Mouse (Mus musculus) layer of hippocampus, postnatal 25 days (tissue): ENCODE data around the gene Cfap61. TPM values are rescaled to one million over a fixed set of nuclear protein-coding genes. Genes with fewer than 3 reads are reported as not detected.

Source experiments
- DNase-seq, 2 experiments: peaks; one replicate each; pipeline ENCODE4 v3.0.0; 2022; ENCODE audit warnings: mixed read lengths in 2 of 2, low spot score in 1 of 2; ENCODE audit errors: extremely low spot score in 1 of 2
- total RNA-seq, 2 experiments: library from RNA; stranded (reverse); gene quantifications; 2 replicates each; pipeline ENCODE4 v1.2.3; 2021

Gene Cfap61
- total RNA-seq, 2 experiments from 2014 or later: 2.5 to 4.9 TPM

- DNase-seq: no peak
These were observed 13.9 kb downstream of the Cfap61 start for GRCm38 (mm10) chr2:145948402-145948954.

GRCm38 (mm10) chr2:145949475-145950068 is 15.0 kb downstream of the Cfap61 start:
- DNase-seq: no peak

DNA sequence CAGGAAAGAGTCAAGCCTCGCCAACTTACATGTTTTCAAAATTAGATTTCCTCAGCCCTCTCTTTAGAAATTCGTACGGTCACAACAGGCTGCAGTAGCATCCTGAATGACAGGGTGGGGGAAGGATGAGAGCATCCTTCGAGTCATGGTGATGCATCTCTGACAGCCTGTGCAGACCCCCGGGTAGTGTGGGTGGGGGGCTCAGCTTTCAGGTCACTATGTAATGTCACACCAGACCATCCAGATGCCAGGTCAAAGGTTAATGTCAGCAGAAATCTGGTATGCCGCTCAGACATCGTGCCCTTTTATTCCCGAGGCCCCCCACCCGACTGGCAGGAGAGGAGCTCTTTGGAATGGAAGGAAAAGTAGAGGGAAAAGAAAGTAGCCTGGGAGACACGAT is 15.7 kb downstream of the Cfap61 start:
- DNase-seq: no peak

DNA sequence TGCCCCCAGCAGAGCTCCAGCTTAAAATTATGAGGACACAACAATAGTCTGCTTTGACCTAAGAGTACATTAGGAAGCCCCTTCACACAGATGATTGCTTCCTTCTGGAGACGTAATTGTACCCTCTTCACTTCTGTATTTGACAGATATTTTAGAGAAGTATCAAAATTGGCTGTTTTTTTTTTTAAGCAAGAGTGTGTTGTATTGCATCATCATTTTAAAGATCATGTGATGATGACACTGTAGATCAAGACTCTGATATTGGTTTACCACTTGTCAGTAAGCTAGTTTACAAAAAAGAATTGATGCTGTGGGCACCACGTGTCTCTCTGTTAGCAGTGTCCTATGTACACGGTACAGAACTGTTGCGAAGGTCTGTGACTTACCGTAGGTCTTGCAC is 18.1 kb downstream of the Cfap61 start:
- no peak for DNase-seq

DNA sequence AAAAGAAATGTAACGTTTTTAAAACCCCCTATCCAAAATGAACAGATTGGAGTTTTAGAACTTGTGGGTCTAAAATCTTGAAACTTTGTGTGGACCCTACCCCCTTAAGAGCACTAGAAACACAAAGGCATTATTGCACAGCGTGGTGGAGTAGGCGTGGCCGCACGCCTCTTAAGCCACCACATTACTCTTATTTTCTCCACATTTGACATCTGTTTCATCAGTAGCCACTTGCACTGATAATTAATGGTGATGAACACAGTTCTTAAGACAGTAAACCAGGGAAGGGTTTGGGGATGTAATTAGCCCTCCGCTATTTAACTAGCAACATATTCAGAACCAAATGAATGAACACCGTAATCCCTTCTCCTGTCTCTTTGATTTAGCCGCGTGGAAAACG is 21.3 kb downstream of the Cfap61 start:
- no peak for DNase-seq

GRCm38 (mm10) chr2:145956318-145956717 is 21.7 kb downstream of the Cfap61 start:
- DNase-seq: no peak

DNA sequence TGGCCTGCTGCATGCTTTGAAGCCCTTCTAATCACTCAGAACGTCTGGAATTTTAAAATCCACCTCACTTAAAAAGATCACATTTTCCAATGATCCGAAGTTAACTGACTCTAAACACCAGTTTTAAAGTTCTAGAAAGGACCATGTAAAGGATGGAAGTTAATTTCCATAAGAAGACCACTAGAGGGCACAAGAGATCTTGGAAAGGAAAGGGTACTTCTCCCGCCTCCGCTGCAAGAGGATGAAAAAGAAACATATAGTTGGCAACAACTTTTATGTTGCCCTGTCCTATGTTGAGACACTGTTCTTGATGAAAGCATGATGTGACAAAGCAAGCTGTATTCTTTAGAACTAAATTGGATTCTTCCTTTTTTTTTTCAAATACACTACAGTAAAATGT is 22.9 kb downstream of the Cfap61 start:
- DNase-seq: no peak

DNA sequence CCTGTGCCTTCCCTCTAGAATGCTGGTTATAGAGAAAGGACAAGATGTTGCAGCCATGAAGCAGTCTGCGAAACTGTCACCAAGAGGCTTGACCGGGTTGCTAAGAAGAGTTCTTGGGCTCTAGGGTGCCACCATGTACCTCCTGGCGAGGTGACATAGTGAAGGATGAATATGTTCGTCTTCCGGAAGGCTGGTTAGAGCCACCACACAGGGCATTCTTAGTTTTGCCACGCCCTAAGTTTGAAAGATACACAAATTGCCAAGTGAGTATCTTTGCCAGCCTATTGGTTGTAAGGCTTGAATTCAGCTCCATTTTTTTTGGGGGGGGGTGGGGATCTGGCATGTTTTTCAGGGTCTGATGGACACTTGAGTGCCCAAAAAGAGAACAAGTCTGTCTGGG is 23.5 kb downstream of the Cfap61 start:
- no peak for DNase-seq

GRCm38 (mm10) chr2:145958551-145958950 is 24.0 kb downstream of the Cfap61 start:
- no peak for DNase-seq

DNA sequence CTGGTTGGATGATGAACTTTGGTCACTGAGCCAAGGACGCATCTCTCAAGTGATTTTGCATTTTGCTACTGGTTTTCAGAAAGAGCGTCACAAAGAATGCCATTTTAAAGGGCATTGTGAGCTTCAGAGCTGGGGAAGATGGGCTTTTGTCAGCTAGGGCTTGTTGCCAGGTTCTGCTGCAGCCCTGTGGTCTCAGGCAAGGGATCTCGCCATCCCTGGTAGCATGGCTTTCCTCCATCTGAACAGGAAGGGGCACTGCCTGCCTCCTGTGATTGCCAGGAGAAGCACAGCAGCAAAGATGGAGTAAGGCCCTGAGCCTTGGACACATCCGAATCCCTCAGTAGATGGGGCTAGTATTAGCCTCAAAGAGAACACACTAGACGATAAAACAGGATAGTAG is 27.3 kb downstream of the Cfap61 start:
- no peak for DNase-seq

DNA sequence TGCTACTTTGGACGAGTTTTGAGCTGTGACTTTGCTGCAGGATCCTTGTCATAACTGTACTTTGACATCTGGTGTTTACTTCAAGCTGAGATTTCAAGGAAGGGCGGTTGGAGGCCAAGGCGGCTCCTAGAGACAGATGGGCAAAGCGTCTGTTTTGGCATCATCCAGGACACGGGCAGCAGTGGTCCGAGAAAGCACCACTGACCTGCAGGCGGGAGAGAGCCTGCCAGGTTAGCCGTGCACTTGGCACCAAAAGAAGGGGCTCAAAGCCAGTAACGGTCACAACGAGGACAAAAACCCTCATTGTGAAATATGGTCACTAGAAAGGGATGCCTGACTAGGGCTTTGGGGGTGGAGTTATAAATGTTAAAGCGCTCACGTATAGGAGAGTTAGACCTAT is 36.2 kb downstream of the Cfap61 start:
- no peak for DNase-seq

GRCm38 (mm10) chr2:145971237-145972010 is 36.8 kb downstream of the Cfap61 start:
- no peak for DNase-seq

DNA sequence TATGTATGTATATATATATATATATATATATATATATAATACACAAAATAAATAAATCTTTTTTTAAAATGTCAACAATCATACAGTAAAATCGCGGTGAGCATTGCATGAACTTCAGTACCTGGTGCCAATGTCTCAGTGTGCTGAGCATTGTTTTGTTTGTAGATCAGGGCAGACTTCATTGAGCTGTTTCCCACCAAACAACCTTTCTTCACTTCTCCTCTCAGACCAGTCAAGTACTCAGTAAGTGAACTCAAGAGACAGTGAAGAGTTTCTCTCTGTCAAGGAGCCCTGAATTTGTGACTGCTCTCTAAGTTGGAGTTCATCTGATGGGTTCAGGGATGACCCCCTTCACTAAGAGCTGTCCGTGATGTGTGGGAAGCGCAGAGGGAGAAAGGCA is 38.0 kb downstream of the Cfap61 start:
- no peak for DNase-seq

- no peak for DNase-seq
These were observed 45.0 kb downstream of the Cfap61 start for GRCm38 (mm10) chr2:145979616-145980015.

- no peak for DNase-seq
These were observed 46.3 kb downstream of the Cfap61 start for GRCm38 (mm10) chr2:145980881-145981280.

DNA sequence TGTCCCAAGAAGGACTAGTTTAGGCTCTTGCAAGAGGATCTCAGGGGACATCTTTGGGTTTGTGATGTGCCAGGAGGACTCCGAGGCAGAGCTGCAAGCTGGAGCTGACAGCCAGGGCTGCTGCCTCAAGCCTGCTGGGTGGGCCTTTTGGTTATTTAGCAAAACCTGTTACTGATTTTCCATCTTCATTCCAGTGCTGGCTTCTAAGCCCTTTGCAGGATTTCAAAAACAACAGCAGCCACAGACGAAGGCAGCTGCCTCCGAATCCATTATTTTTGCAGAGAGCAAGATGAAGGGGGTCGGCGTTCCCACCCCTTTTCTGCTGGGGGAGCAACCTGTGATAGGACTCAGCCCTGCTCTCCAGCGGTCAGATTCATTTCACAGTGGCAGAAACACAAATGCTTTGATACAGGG is 47.1 kb downstream of the Cfap61 start:
- no peak for DNase-seq

- DNase-seq: no peak
These were observed 47.9 kb downstream of the Cfap61 start for GRCm38 (mm10) chr2:145982317-145983045.

- no peak for DNase-seq
These were observed 53.2 kb downstream of the Cfap61 start for GRCm38 (mm10) chr2:145987757-145988156.

GRCm38 (mm10) chr2:145990446-145990845 is 55.9 kb downstream of the Cfap61 start:
- no peak for DNase-seq

DNA sequence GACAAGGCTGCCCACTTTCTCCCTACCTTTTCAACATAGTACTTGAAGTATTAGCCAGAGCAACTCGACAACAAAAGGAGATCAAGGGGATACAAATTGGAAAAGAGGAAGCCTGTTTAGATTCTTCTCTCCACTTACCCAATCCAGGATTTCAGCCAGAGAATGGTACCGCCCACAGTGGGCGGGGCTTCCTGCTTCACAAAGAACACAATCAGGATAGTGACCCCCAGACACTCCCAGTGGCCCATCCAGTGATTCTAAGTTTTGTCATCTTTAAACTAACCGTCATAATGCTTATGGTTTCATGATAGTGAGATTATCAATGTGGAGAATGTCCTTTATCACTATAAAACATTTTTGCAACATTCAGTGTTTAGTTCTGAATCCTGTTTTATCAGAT is 61.9 kb downstream of the Cfap61 start:
- DNase-seq: no peak

- no peak for DNase-seq
These were observed 63.5 kb downstream of the Cfap61 start for GRCm38 (mm10) chr2:145997956-145998525.
